Mouse (Mus musculus) lung, adult 2 months (tissue): ENCODE measurements around the gene Ybx3. TPM values are rescaled to one million over a fixed set of nuclear protein-coding genes. Genes with fewer than 3 reads are reported as not detected.

ENCODE experiments used
- DNase-seq: peaks from one replicate; pipeline ENCODE4 v3.0.0; 2022
- H3K4me1 ChIP-seq: fragments of 200-500 bp; 2 replicates; pipeline ENCODE4 v1.6.1; 2011; ENCODE audit warnings: low read length; ENCODE audit not compliant: control insufficient read depth, insufficient read depth
- H3K4me3 ChIP-seq: fragments of 200-500 bp; replicated peaks from 2 replicates; pipeline ENCODE3; 2011; ENCODE audit warnings: low read depth, mild to moderate bottlenecking, control low read depth, low read length; ENCODE audit errors: extremely low read depth
- CTCF ChIP-seq: fragments of 200-500 bp; IDR thresholded peaks from 2 replicates; pipeline ENCODE4 v1.5.1; 2011; ENCODE audit warnings: mild to moderate bottlenecking, low read length, control low read depth; ENCODE audit not compliant: insufficient read depth
- POLR2A ChIP-seq: fragments of 200-500 bp; IDR thresholded peaks from 2 replicates; pipeline ENCODE4 v1.6.1; 2011; ENCODE audit warnings: low read depth, mild to moderate bottlenecking, control low read depth, low read length, borderline replicate concordance; ENCODE audit errors: extremely low read depth
- WGBS: fragments of 180-500 bp; shearing (Covaris S2); methylation state at CpG from one replicate; pipeline ENCODE4 v1.1.7; 2018; 5-methylcytosine and 5-hydroxymethylcytosine counted together
- polyA plus RNA-seq: library from polyadenylated mRNA; depleted of rRNA; stranded (reverse); fragments of >200 nt; gene quantifications from 2 replicates; pipeline ENCODE4 v1.2.3, GENCODE M21; 2012

The Ybx3 gene
- polyA plus RNA-seq, 1 experiment: 84.9 TPM

GRCm38 (mm10) chr6:131369866-131370616 lies 18.2 kb downstream of the Ybx3 start:
- no peak for DNase-seq
- Histone ChIP-seq H3K4me3 (no peak overlapping the region), H3K4me1 (no peaks in the 10 kb centered on the region; the same call in 1 of the 2 replicates)
- 67% methylated on average over 8 of the region's 8 CpGs for WGBS
- no peak for TF ChIP-seq CTCF
- no peak for TF ChIP-seq POLR2A

- Histone ChIP-seq H3K4me3 (no peak overlapping the region), H3K4me1 (no peaks in the 10 kb centered on the region; the same call in 1 of the 2 replicates)
- no peak for TF ChIP-seq POLR2A
- peak; percentile 46 for TF ChIP-seq CTCF
- 28% methylated on average over 4 of the region's 4 CpGs for WGBS
- peak; percentile 7 for DNase-seq
These were observed 21.2 kb downstream of the Ybx3 start for GRCm38 (mm10) chr6:131367101-131367500.

- 89% methylated on average over 2 of the region's 2 CpGs for WGBS
- DNase-seq: no peak
- TF ChIP-seq CTCF (no peak), POLR2A (no peak)
- Histone ChIP-seq H3K4me1 (no peaks in the 10 kb centered on the region), H3K4me3 (no peak overlapping the region)
These were observed 23.9 kb downstream of the Ybx3 start for GRCm38 (mm10) chr6:131364353-131364752.

GRCm38 (mm10) chr6:131362987-131363765 lies 25.1 kb downstream of the Ybx3 start:
- WGBS: 78% methylated on average over 7 of the region's 7 CpGs
- DNase-seq: no peak
- Histone ChIP-seq H3K4me3 (no peak overlapping the region), H3K4me1 (no peaks in the 10 kb centered on the region)
- no peak for TF ChIP-seq CTCF
- TF ChIP-seq POLR2A: no peak

GRCm38 (mm10) chr6:131360693-131361092 lies 27.6 kb downstream of the Ybx3 start:
- DNase-seq: no peak
- Histone ChIP-seq H3K4me1 (no peaks in the 10 kb centered on the region), H3K4me3 (no peak overlapping the region)
- WGBS: 69% methylated on average over 5 of the region's 5 CpGs
- no peak for TF ChIP-seq CTCF

GRCm38 (mm10) chr6:131359543-131359942 lies 28.7 kb downstream of the Ybx3 start:
- TF ChIP-seq CTCF (no peak), POLR2A (no peak)
- WGBS: 73% methylated on average over 2 of the region's 2 CpGs
- no peak for DNase-seq
- no peak overlapping the region for H3K4me3 ChIP-seq
- no peaks in the 10 kb centered on the region for H3K4me1 ChIP-seq

GRCm38 (mm10) chr6:131354913-131355312 lies 33.4 kb downstream of the Ybx3 start:
- Histone ChIP-seq H3K4me1 (no peaks in the 10 kb centered on the region), H3K4me3 (no peak overlapping the region)
- DNase-seq: no peak
- WGBS: 39% methylated on average over 4 of the region's 4 CpGs
- TF ChIP-seq POLR2A (no peak), CTCF (no peak)

GRCm38 (mm10) chr6:131353352-131353919 lies 34.8 kb downstream of the Ybx3 start, which contains the start of gene Styk1:
Gene Styk1 (minus strand): TSS chr6:131353597.
- WGBS: under 1% methylated on average over 16 of the region's 16 CpGs
- DNase-seq: peak; percentile 56
- H3K4me3 ChIP-seq: peak within 1 kb of the TSS; percentile 0

GRCm38 (mm10) chr6:131347026-131347425 lies 41.2 kb downstream of the Ybx3 start:
- Histone ChIP-seq H3K4me1 (no peaks in the 10 kb centered on the region), H3K4me3 (no peak overlapping the region)
- WGBS: 76% methylated on average over 2 of the region's 2 CpGs
- no peak for DNase-seq
- TF ChIP-seq POLR2A (no peak), CTCF (no peak)

More at GRCm38 (mm10) chr6:131353352-131353919, 34.8 kb downstream of the Ybx3 start, which contains the start of gene Styk1:
- no peaks in the 10 kb centered on the region for H3K4me1 ChIP-seq
- TF ChIP-seq CTCF (peak; percentile 72), POLR2A (no peak)

GRCm38 (mm10) chr6:131344346-131344745 lies 43.9 kb downstream of the Ybx3 start:
- WGBS: 77% methylated on average over 7 of the region's 7 CpGs
- no peak for DNase-seq

More at GRCm38 (mm10) chr6:131344346-131344745, 43.9 kb downstream of the Ybx3 start:
- Histone ChIP-seq H3K4me3 (no peak overlapping the region), H3K4me1 (no peaks in the 10 kb centered on the region)
- TF ChIP-seq CTCF (no peak), POLR2A (no peak)
